In the genomic region with DNA sequence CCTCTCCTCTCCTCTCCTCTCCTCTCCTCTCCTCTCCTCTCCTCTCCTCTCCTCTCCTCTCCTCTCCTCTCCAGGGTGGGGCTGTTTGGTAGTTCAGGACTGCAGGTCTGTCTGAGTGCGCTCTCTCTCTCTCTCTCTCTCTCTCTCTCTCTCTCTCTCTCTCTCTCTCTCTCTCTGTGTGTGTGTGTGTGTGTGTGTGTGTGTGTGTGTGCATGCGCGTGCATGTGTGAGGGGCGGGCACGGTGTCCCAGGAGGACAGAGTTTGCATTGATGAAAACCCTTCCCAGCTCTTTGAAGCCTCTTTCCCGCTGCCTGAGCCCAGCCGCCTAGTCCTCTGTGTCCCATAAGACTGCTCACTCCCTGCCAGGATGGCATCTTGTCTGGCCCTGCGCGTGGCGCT, we compare ENCODE assay signal across 29 mouse cellular contexts. TPM values are rescaled to one million over a fixed set of nuclear protein-coding genes. Genes with fewer than 3 reads are reported as not detected.
"Had no signal": no experiment of that assay in that cellular context is flagged by ENCODE, and none has a peak within 500 bp of the region (broad histone marks: within the 10 kb centered on the region; RNA-seq: fewer than 3 reads in every experiment).

A gene (plus strand): TSS at position 301 of the 400 bp plus-strand sequence.

RNA-seq across cellular contexts. Expression of the gene that starts here (rescaled TPM):
- total RNA-seq: gastrocnemius, adult 18-20 months; gastrocnemius, adult 8-10 months; gastrocnemius, postnatal 14 days; gastrocnemius, postnatal 36 days; heart, adult 2 months; heart, postnatal 14 days; heart, postnatal 36 days; hematopoietic stem cell, adult 5-6 weeks; hindbrain, postnatal 0 days; layer of hippocampus, adult 18-20 months; layer of hippocampus, adult 8-10 months; layer of hippocampus, postnatal 14 days; layer of hippocampus, postnatal 36 days; left cerebral cortex, postnatal 10 days; left cerebral cortex, postnatal 4 days had no signal
- polyA plus RNA-seq: gonadal fat pad, adult 2 months; heart, embryonic 11.5 days; heart, embryonic 13.5 days; heart, embryonic 15.5 days; heart, postnatal 0 days; hindbrain, embryonic 11.5 days; intestine, embryonic 14.5 days; intestine, embryonic 16.5 days; kidney, adult 2 months; kidney, embryonic 15.5 days; kidney, postnatal 0 days; limb, embryonic 11.5 days; liver, embryonic 11.5 days; liver, embryonic 13.5 days had no signal
